Mouse (Mus musculus): ENCODE results near the gene Tcf12. TPM values are rescaled to one million over a fixed set of nuclear protein-coding genes. Genes with fewer than 3 reads are reported as not detected.

The Tcf12 gene
- polyA plus RNA-seq, 1 experiment from 2014 or later = 94.8 TPM

- Histone ChIP-seq H3K27me3 (ENCODE audit: control insufficient read depth, insufficient read depth, low read length) (no peaks in the 10 kb centered on the region), H3K9ac (no peak overlapping the region), H3K9me3 (ENCODE audit: control insufficient read depth, low read length) (no peaks in the 10 kb centered on the region), H3K4me3 (replicated peaks; ENCODE audit: low read length) (no peak overlapping the region), H3K4me2 (replicated peaks) (no peak overlapping the region), H3K4me1 (replicated peaks; ENCODE audit: control insufficient read depth, insufficient read depth, low read length) (peaks cover 22% of the 10 kb centered on the region), H3K27ac (no peak overlapping the region), H3K36me3 (replicated peaks; ENCODE audit: control insufficient read depth, insufficient read depth) (no peaks in the 10 kb centered on the region)
- ATAC-seq (ENCODE audit: low FRiP score) = no peak
- DNase-seq (ENCODE audit: low spot score) = no peak
- WGBS = 66% methylated on average over 2 of the region's 2 CpGs
These were observed 131.1 kb downstream of the Tcf12 start for GRCm38 (mm10) chr9:71980579-71980978.

- H3K4me1 ChIP-seq (replicated peaks; ENCODE audit: control insufficient read depth, insufficient read depth, low read length) = peaks cover 33% of the 10 kb centered on the region
- no peak overlapping the region for H3K4me3 ChIP-seq (replicated peaks; ENCODE audit: low read length)
- no peaks in the 10 kb centered on the region for H3K36me3 ChIP-seq (replicated peaks; ENCODE audit: control insufficient read depth, insufficient read depth)
- ATAC-seq (ENCODE audit: low FRiP score) (no peak), DNase-seq (ENCODE audit: low spot score) (no peak)
- H3K27me3 ChIP-seq (ENCODE audit: control insufficient read depth, insufficient read depth, low read length) = no peaks in the 10 kb centered on the region
- H3K27ac ChIP-seq = no peak overlapping the region
- no peak overlapping the region for H3K4me2 ChIP-seq (replicated peaks)
- no peaks in the 10 kb centered on the region for H3K9me3 ChIP-seq (ENCODE audit: control insufficient read depth, low read length)
- H3K9ac ChIP-seq = no peak overlapping the region
- WGBS = 51% methylated on average over 3 of the region's 3 CpGs
These were observed 132.8 kb downstream of the Tcf12 start for GRCm38 (mm10) chr9:71978886-71979285.

- 7% methylated on average over 6 of the region's 6 CpGs for whole genome bisulfite sequencing
- peak overlapping the region; percentile 84 for H3K27ac ChIP-seq
- H3K4me2 ChIP-seq (replicated peaks) = peak overlapping the region; percentile 33
- no peak overlapping the region for H3K4me3 ChIP-seq (replicated peaks; ENCODE audit: low read length)
- ATAC-seq (ENCODE audit: low FRiP score) (peak; percentile 95), DNase-seq (ENCODE audit: low spot score) (peak; percentile 84)
- H3K36me3 ChIP-seq (replicated peaks; ENCODE audit: control insufficient read depth, insufficient read depth) = no peaks in the 10 kb centered on the region
- H3K4me1 ChIP-seq (replicated peaks; ENCODE audit: control insufficient read depth, insufficient read depth, low read length) = peaks cover 38% of the 10 kb centered on the region
- no peaks in the 10 kb centered on the region for H3K9me3 ChIP-seq (ENCODE audit: control insufficient read depth, low read length)
- no peak overlapping the region for H3K9ac ChIP-seq
- H3K27me3 ChIP-seq (ENCODE audit: control insufficient read depth, insufficient read depth, low read length) = no peaks in the 10 kb centered on the region
These were observed 135.6 kb downstream of the Tcf12 start for GRCm38 (mm10) chr9:71976034-71976433.

- Histone ChIP-seq H3K4me2 (replicated peaks) (peak overlapping the region; percentile 28), H3K27me3 (ENCODE audit: control insufficient read depth, insufficient read depth, low read length) (no peaks in the 10 kb centered on the region), H3K4me1 (replicated peaks; ENCODE audit: control insufficient read depth, insufficient read depth, low read length) (peaks cover 38% of the 10 kb centered on the region), H3K4me3 (replicated peaks; ENCODE audit: low read length) (no peak overlapping the region), H3K9me3 (ENCODE audit: control insufficient read depth, low read length) (no peaks in the 10 kb centered on the region), H3K9ac (no peak overlapping the region), H3K27ac (peak overlapping the region; percentile 85), H3K36me3 (replicated peaks; ENCODE audit: control insufficient read depth, insufficient read depth) (no peaks in the 10 kb centered on the region)
- ATAC-seq (ENCODE audit: low FRiP score) = no peak
- 26% methylated on average over 4 of the region's 4 CpGs for WGBS
- peak; percentile 58 for DNase-seq (ENCODE audit: low spot score)
These were observed 136.5 kb downstream of the Tcf12 start for GRCm38 (mm10) chr9:71975141-71975540.

GRCm38 (mm10) chr9:71974541-71974959 lies 137.1 kb downstream of the Tcf12 start:
- ATAC-seq (ENCODE audit: low FRiP score) (peak; percentile 67), DNase-seq (ENCODE audit: low spot score) (peak; percentile 74)
- Histone ChIP-seq H3K9me3 (ENCODE audit: control insufficient read depth, low read length) (no peaks in the 10 kb centered on the region), H3K36me3 (replicated peaks; ENCODE audit: control insufficient read depth, insufficient read depth) (no peaks in the 10 kb centered on the region), H3K4me2 (replicated peaks) (peak overlapping the region; percentile 28), H3K9ac (no peak overlapping the region), H3K27me3 (ENCODE audit: control insufficient read depth, insufficient read depth, low read length) (no peaks in the 10 kb centered on the region), H3K4me1 (replicated peaks; ENCODE audit: control insufficient read depth, insufficient read depth, low read length) (peaks cover 38% of the 10 kb centered on the region), H3K4me3 (replicated peaks; ENCODE audit: low read length) (no peak overlapping the region), H3K27ac (peak overlapping the region; percentile 85)
- WGBS = 6% methylated on average over 2 of the region's 2 CpGs

- 74% methylated on average over 4 of the region's 4 CpGs for WGBS
- Histone ChIP-seq H3K27ac (no peak overlapping the region), H3K9me3 (ENCODE audit: control insufficient read depth, low read length) (no peaks in the 10 kb centered on the region), H3K36me3 (replicated peaks; ENCODE audit: control insufficient read depth, insufficient read depth) (no peaks in the 10 kb centered on the region), H3K4me3 (replicated peaks; ENCODE audit: low read length) (no peak overlapping the region), H3K4me1 (replicated peaks; ENCODE audit: control insufficient read depth, insufficient read depth, low read length) (peaks cover 9% of the 10 kb centered on the region), H3K9ac (no peak overlapping the region), H3K4me2 (replicated peaks) (no peak overlapping the region), H3K27me3 (ENCODE audit: control insufficient read depth, insufficient read depth, low read length) (no peaks in the 10 kb centered on the region)
- no peak for DNase-seq (ENCODE audit: low spot score)
- ATAC-seq (ENCODE audit: low FRiP score) = no peak
These were observed 147.6 kb downstream of the Tcf12 start for GRCm38 (mm10) chr9:71964039-71964438.

- peak; percentile 58 for DNase-seq (ENCODE audit: low spot score)
- peaks cover 10% of the 10 kb centered on the region for H3K4me1 ChIP-seq (replicated peaks; ENCODE audit: control insufficient read depth, insufficient read depth, low read length)
- ATAC-seq (ENCODE audit: low FRiP score) = no peak
- no peaks in the 10 kb centered on the region; the same call in 1 of the 2 replicates for H3K36me3 ChIP-seq (replicated peaks; ENCODE audit: control insufficient read depth, insufficient read depth)
- H3K27me3 ChIP-seq (ENCODE audit: control insufficient read depth, insufficient read depth, low read length) = no peaks in the 10 kb centered on the region
- peak overlapping the region; percentile 41 for H3K4me2 ChIP-seq (replicated peaks)
- H3K9me3 ChIP-seq (ENCODE audit: control insufficient read depth, low read length) = no peaks in the 10 kb centered on the region
- H3K9ac ChIP-seq = no peak overlapping the region
- H3K27ac ChIP-seq = peak overlapping the region; percentile 67
- H3K4me3 ChIP-seq (replicated peaks; ENCODE audit: low read length) = no peak overlapping the region; the same call in 1 of the 2 replicates
These were observed 151.7 kb downstream of the Tcf12 start for GRCm38 (mm10) chr9:71960026-71960396.

GRCm38 (mm10) chr9:71959259-71960025 lies 152.2 kb downstream of the Tcf12 start:
- no peaks in the 10 kb centered on the region; the same call in 1 of the 2 replicates for H3K36me3 ChIP-seq (replicated peaks; ENCODE audit: control insufficient read depth, insufficient read depth)
- H3K9me3 ChIP-seq (ENCODE audit: control insufficient read depth, low read length) = no peaks in the 10 kb centered on the region
- DNase-seq (ENCODE audit: low spot score) (peak; percentile 61), ATAC-seq (ENCODE audit: low FRiP score) (peak; percentile 71; the same call in 1 of the 2 replicates)
- H3K4me3 ChIP-seq (replicated peaks; ENCODE audit: low read length) = no peak overlapping the region; the same call in 1 of the 2 replicates
- H3K9ac ChIP-seq = 0 out of 2 replicates have a peak overlapping the region, but pooled peaks have one; percentile 28
- H3K27ac ChIP-seq = peak overlapping the region; percentile 67
- peaks cover 10% of the 10 kb centered on the region for H3K4me1 ChIP-seq (replicated peaks; ENCODE audit: control insufficient read depth, insufficient read depth, low read length)
- no peaks in the 10 kb centered on the region for H3K27me3 ChIP-seq (ENCODE audit: control insufficient read depth, insufficient read depth, low read length)
- peak overlapping the region; percentile 41 for H3K4me2 ChIP-seq (replicated peaks)
- WGBS = 37% methylated on average over 11 of the region's 11 CpGs

GRCm38 (mm10) chr9:71953217-71953616 lies 158.5 kb downstream of the Tcf12 start:
- 52% methylated on average over 2 of the region's 2 CpGs for WGBS
- Histone ChIP-seq H3K4me3 (replicated peaks; ENCODE audit: low read length) (no peak overlapping the region), H3K36me3 (replicated peaks; ENCODE audit: control insufficient read depth, insufficient read depth) (no peaks in the 10 kb centered on the region; the same call in 1 of the 2 replicates)

More at GRCm38 (mm10) chr9:71953217-71953616, 158.5 kb downstream of the Tcf12 start:
- no peak overlapping the region for H3K9ac ChIP-seq
- DNase-seq (ENCODE audit: low spot score) (no peak), ATAC-seq (ENCODE audit: low FRiP score) (no peak)
- H3K27ac ChIP-seq = no peak overlapping the region
- H3K4me1 ChIP-seq (replicated peaks; ENCODE audit: control insufficient read depth, insufficient read depth, low read length) = 0 out of 2 replicates have a peak, but pooled peaks cover 4% of the 10 kb centered on the region
- no peaks in the 10 kb centered on the region for H3K9me3 ChIP-seq (ENCODE audit: control insufficient read depth, low read length)
- H3K4me2 ChIP-seq (replicated peaks) = no peak overlapping the region
- no peaks in the 10 kb centered on the region for H3K27me3 ChIP-seq (ENCODE audit: control insufficient read depth, insufficient read depth, low read length)
